Mouse (Mus musculus) brain, embryonic 14.5 days (tissue): Measurements from ENCODE around the gene Dnase2a. TPM values are rescaled to one million over a fixed set of nuclear protein-coding genes. Genes with fewer than 3 reads are reported as not detected.
A peak's percentile ranks its signal among the peaks of the same experiment; 100 is the strongest.

Experiments
- DNase-seq: peaks from one replicate; pipeline ENCODE4 v3.0.0-alpha.2; 2011; ENCODE audit warnings: low read depth
- CTCF ChIP-seq: fragments of 200-500 bp; IDR thresholded peaks from 2 replicates; pipeline ENCODE4 v1.5.1; 2012; ENCODE audit warnings: inconsistent platforms, mild to moderate bottlenecking, moderate library complexity, borderline replicate concordance; ENCODE audit not compliant: insufficient read depth, insufficient read length; ENCODE audit errors: extremely low read depth
- POLR2A ChIP-seq: fragments of 200-500 bp; IDR thresholded peaks from 2 replicates; pipeline ENCODE4 v1.6.1; 2012; ENCODE audit warnings: mild to moderate bottlenecking, inconsistent platforms, borderline replicate concordance; ENCODE audit not compliant: poor library complexity, insufficient read depth, insufficient read length, severe bottlenecking; ENCODE audit errors: extremely low read depth
- polyA plus RNA-seq: library from polyadenylated mRNA; depleted of rRNA; stranded (reverse); fragments of >200 nt; gene quantifications from 2 replicates; pipeline ENCODE4 v1.2.3, GENCODE M21; 2012; rRNA removed

Dnase2a gene
- polyA plus RNA-seq, 1 experiment = 5.1 TPM

DNA sequence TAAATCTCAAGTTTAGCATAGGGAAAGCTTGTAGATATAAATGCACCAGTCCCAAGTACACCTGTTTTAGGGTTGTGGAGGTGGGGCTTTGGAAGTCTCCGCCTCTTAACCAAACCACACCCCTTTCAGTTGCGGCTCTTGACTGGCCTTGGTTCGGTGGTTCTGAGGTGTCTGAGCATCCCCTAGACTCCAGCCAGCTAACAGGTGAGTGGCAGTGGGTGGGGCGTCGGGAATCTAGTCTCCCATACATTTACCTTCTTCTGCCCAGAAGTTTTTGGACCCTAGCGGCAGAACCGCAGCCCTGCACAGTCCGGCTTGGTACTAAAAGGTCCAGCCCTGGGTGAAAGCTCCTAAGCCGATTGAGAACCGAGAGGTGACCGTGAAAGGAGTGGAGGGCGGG, 41.4 kb downstream of the Dnase2a start:
- TF ChIP-seq POLR2A (no peak), CTCF (no peak)
- DNase-seq = no peak

DNA sequence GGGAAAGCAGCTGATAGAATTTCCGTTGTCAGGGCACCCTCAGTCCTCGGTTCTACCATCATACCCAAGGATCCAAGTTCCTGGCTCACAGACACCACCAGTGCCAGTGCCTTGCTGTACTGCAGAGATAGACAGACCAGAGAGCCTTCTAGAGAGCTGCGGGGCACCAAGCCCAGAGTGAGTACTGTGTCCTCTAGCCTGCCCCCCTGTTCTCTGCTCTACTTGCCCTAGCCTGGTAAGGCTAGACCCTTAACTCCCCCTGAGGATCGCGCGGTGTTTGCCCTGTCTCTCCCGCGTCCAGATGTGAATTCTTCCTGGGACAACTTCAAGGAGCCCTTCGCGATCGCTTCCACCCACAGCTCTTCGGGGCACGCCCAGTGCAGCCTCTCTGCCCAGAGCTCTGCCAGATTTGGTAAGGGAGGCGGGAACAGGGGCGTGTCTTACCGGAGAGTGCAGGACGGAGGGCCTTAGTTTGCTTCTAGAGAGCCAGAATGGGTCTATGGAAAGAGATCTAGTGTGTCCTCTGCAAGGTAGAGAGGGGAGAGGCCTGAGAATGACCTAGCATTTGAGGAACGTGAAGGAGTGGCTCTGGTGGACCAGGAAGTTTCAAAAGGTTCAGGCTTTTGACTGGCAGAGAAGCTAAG, 44.4 kb downstream of the Dnase2a start:
- no peak for DNase-seq

DNA sequence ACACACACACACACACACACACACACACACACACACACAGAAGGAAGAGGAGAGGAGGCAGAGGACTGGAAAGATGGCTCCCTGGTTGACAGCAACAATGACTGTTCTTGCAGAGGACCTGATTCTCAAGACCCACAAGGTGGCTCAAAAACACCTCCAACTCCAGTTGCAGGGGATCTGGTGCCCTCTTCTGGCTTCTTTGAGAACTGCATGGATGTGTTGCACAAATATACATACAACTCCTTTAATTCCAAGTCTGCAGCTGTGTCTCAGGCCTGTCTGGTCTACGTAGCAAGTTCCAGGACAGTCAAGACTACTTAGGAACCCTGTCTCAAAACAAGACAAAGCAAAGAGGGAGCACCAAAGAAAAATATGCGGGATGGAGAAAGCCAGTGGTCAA, 48.4 kb downstream of the Dnase2a start:
- DNase-seq = peak; percentile 89
- TF ChIP-seq POLR2A = no peak
- TF ChIP-seq CTCF = peak; percentile 83

More for the DNA sequence above, 44.4 kb downstream of the Dnase2a start:
- TF ChIP-seq POLR2A = no peak
- TF ChIP-seq CTCF = no peak

DNA sequence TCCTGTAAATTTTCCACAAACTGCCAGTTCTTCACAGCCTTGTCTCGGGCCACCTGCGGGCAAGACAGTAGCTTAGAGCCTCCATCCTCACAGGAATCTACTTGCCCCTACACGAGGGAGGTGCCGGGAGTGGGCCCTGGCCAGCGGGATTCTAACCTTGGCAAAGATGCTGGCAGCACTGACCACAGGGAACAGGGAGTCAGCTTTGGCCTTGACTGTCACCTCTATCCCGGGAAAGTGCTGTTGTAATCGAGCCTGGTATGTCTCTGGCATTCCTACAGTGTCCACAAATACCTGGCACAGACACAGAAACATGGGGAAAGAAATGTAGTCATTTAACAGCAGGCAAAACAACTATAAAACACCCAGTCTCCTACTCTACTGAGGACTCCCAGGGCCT, 51.5 kb downstream of the Dnase2a start:
- TF ChIP-seq POLR2A = no peak
- no peak for TF ChIP-seq CTCF
- no peak for DNase-seq

DNA sequence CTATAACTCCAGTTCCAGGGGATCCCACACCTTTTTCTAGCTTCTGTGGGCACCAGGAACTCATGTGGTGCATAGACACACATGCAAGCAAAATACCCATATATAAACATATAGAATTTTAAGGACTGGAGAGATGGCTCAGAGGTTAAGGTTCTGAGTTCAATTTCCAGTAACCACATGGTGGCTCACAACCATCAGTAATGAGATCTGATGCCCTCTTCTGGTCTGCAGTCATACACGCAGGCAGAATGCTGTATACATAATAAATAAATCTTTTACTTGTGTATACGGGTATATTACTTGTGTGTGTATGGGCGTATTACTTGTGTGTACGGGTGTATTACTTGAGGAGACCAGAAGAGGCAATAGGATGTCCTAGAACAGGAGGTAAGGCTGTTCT, 55.6 kb downstream of the Dnase2a start:
- no peak for TF ChIP-seq CTCF
- no peak for TF ChIP-seq POLR2A
- DNase-seq = no peak

DNA sequence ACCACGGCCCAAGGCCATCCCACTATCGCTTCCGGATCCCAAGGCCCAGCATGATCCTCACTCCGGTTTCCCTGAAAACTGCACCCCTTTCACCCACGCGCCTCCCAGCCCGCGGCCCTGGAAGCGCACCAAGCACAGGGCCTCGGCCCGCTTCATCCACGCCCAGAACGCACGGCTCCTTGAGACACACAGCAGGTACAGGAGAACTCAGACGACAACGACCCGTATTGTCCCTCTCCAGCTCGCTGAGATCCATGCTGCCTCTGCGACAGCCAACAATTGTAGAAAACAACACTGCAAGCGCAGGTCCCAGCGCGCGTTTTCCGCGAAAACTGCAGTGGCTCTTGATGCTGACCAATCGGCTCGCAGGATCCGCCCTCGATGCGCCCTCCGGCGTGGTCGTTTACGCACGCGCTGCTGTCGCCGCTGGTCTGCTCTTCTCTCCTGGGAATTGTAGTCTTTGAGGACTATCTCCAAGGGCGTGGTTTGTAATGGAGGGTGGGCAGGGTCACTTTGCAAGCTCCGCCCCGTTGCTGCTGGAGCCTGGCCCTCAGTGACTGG, 57.5 kb downstream of the Dnase2a start:
- peak; percentile 99 for DNase-seq
- no peak for TF ChIP-seq POLR2A
- no peak for TF ChIP-seq CTCF

DNA sequence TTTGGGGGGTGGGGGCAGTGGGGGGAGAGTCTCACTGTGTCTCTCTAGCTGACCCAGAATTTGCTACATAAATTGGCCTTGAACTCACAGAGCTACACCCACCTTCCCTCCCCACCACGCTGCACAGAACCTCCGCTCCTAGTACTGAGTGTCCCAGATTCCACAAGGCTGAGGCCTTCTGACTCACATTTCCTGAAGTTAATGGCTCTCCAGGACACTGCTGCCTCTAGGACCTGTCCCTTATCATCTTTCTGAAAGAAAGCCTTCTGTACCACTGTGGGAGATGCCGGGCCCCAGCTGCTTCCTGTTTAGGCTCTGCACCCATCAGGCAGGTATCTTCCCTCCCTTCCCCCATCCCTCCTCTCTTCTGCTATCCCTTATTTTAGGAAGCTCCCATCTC, 58.2 kb downstream of the Dnase2a start:
- DNase-seq = no peak
- TF ChIP-seq POLR2A (no peak), CTCF (no peak)

DNA sequence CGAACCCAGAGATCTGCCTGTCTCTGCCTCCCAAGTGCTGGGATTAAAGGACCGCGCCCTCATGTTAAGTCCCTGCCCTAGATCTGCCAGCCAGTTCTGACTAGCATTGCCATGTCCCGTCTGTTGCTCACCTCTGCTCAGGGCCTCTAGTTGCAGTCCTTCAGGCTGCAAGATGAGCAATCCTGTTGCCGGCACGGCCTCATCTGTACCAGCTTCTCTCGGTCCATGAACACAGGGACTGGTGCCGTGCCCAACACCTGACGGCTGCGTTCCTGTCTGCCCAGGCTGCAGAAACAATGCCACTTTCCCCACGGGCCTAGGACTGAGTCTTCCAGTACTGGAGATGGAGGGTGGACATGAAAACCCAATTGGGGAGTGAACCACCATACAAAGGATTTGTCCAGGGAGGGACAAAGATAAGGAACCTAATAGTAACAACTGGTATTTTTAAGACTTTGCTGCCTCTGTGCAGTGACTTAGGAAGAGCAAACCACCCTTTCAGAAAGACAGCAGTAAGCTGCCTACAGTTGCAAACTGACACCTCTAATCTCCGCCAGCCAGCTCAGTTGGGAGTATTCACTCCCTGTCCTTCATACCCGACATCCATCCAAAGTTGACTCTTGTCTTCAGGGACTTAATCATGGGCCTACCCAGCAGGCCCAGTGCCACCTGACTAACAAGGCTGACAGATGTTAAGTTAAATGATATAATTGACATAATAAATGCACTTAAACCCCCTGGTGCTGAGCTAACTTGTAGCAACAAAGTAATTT, 59.4 kb downstream of the Dnase2a start:
- DNase-seq = no peak
- TF ChIP-seq CTCF (no peak), POLR2A (no peak)

DNA sequence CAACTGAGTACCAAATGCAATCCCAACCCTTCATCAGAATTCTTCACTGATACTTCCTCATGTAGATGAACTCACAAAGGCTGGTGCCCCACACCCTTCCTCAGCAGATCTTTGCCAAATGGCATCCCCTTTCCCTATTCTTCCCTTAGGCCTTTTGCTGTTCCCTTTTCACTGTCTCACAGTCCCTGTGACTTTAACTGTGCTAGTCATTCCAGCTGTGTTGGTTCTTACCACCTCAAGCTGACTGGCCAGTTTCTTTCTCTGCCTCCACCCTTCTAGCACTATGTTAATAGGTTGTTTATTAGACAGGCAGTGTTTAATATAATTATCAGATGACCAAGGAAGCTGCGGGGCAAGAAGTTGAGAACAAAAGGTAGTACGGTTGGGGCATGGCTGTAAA, 60.3 kb downstream of the Dnase2a start:
- TF ChIP-seq CTCF (no peak), POLR2A (no peak)
- DNase-seq = no peak

DNA sequence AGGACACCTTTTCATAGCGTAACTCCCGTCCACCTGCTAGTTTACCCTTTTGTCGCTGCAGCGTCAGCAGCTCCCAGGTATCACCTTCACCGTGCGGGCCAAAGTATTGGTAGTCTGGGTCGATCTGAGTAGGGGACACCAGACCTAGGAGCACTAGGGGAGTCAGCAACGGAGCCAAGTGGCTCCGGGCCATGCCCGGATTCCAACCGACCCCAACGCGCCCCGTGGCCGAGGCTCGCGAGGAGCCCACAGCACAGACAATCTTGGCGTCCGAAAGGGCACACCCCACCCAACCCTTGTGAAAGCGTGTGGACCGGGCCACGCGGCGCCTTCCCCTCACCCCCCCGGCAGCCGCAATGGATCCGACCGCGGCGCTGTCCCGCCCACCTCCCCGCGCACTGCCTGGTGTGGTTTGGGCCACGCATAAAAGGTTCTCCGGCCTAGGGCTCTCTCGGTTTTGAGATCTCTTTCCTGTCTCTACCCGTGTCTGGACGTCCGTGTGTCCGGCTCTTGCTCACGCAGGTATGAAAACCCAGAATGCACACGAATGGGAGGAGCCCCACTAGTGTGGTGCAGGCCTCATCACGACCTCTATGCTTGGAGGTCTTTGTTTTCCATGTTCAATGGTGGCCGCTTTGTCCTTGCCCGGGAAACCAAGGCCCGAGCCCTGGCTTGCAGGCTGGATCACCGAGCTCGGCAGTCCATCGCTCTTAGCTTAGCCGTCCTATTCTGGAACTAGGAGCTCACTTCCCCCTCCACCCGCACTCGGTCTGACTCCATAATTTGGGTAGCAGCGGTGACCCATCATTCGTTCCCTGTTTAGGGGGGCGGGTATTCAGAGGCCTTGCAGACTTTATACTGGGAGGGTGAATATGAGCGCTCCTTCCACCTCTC, 61.1 kb downstream of the Dnase2a start, which contains the start of the genes Gm49661, Prdx2 and Rnaseh2a:
TSS of gene Gm49661 (minus strand) at position 193 of the 894 bp plus-strand sequence.
TSS of gene Prdx2 (plus strand) at position 347 of the 894 bp plus-strand sequence.
TSS of gene Rnaseh2a (minus strand) at position 527 of the 894 bp plus-strand sequence.
- peak; percentile 94 for DNase-seq
- no peak for TF ChIP-seq CTCF
- TF ChIP-seq POLR2A = no peak; the same call in 1 of the 2 replicates

DNA sequence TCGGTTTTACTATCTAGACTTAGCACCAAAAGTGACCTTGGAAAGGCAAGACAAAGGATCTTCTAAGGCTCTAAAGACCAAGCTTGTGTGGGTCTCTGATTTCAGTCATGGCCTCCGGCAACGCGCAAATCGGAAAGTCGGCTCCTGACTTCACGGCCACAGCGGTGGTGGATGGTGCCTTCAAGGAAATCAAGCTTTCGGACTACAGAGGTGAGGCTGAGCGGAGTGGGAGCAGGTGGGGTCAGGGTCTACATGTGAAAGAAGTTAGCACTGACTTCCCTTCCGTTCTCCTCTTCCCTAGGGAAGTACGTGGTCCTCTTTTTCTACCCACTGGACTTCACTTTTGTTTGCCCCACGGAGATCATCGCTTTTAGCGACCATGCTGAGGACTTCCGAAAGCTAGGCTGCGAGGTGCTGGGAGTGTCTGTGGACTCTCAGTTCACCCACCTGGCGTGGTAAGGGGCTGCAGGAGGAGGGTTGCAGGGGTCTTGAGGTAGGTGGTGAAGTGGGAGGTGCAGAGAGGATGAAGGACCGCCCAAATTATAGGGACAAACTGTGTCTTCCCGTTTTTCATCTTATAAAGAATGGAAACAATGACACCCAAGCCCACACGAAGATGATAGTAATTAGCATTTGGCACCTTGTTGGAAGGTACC, 61.9 kb downstream of the Dnase2a start:
- TF ChIP-seq CTCF (no peak), POLR2A (no peak)

DNA sequence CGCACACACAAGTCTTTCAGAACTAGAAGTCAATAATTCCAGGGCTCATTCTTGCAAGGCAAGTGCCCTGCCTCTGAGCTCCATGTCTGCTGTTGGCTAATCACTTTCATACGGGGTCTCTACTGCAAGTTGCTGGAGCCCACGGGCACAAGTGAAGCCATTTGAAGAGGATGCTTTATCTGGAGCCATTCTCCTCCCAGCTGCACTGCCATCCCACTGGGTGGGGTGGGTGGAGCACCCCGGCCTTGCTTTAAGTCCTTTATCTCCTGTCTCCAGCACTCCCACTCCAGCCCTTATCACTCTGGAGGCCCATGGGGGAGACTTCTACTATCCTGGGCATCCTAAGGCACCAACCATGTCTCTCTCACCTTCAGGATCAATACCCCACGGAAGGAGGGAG, 62.6 kb downstream of the Dnase2a start:
- no peak for DNase-seq
- TF ChIP-seq POLR2A (no peak), CTCF (no peak)

More for the DNA sequence above, 61.9 kb downstream of the Dnase2a start:
- no peak for DNase-seq

Other genes with a start within 250 kb of the Dnase2a start
- gene Ier2, start 245.7 kb upstream of the Dnase2a start, polyA plus RNA-seq = 7.3 and 11.0 TPM in 2 replicates
- gene Trmt1, start 222.3 kb upstream of the Dnase2a start, polyA plus RNA-seq = 113 and 120 TPM in 2 replicates
- gene Nacc1, start 220.7 kb upstream of the Dnase2a start, polyA plus RNA-seq = 81.8 and 87.0 TPM in 2 replicates
- gene Lyl1, start 207.1 kb upstream of the Dnase2a start, polyA plus RNA-seq = 3.4 and 4.7 TPM in 2 replicates
- gene G430095P16Rik, start 185.6 kb upstream of the Dnase2a start, polyA plus RNA-seq = 0.92 and 1.5 TPM in 2 replicates
- gene Nfix, start 108.2 kb upstream of the Dnase2a start, polyA plus RNA-seq = 34.0 and 46.8 TPM in 2 replicates
- 8.0 and 8.9 TPM in 2 replicates for gene Dand5, start 85.7 kb upstream of the Dnase2a start, polyA plus RNA-seq
- gene Gadd45gip1, start 77.0 kb upstream of the Dnase2a start, polyA plus RNA-seq = 30.1 and 39.2 TPM in 2 replicates
- gene Rad23a, start 67.9 kb upstream of the Dnase2a start, polyA plus RNA-seq = 63.7 and 66.0 TPM in 2 replicates
- gene Calr, start 61.6 kb upstream of the Dnase2a start, polyA plus RNA-seq = 374 and 466 TPM in 2 replicates
- 109 and 153 TPM in 2 replicates for gene Farsa, start 51.6 kb upstream of the Dnase2a start, polyA plus RNA-seq
- gene Syce2, start 36.4 kb upstream of the Dnase2a start, polyA plus RNA-seq = 15.1 and 24.2 TPM in 2 replicates
- 41.9 and 55.4 TPM in 2 replicates for gene Gcdh, start 14.6 kb upstream of the Dnase2a start, polyA plus RNA-seq
- gene Klf1, start 6.6 kb upstream of the Dnase2a start, polyA plus RNA-seq = 0.66 and 0.77 TPM in 2 replicates
- gene Mast1, start 28.8 kb downstream of the Dnase2a start, polyA plus RNA-seq = 133 and 166 TPM in 2 replicates
- 7.2 and 7.6 TPM in 2 replicates for gene Rtbdn, start 38.4 kb downstream of the Dnase2a start, polyA plus RNA-seq
- gene Gm49661, start 60.9 kb downstream of the Dnase2a start, polyA plus RNA-seq = not detected in 2 replicates
- 756 and 915 TPM in 2 replicates for gene Prdx2, start 61.0 kb downstream of the Dnase2a start, polyA plus RNA-seq
- gene Rnaseh2a, start 61.2 kb downstream of the Dnase2a start, polyA plus RNA-seq = 41.8 and 51.3 TPM in 2 replicates
- 6.7 and 7.1 TPM in 2 replicates for gene Junb, start 70.2 kb downstream of the Dnase2a start, polyA plus RNA-seq
- 21.2 and 27.2 TPM in 2 replicates for gene Hook2, start 82.0 kb downstream of the Dnase2a start, polyA plus RNA-seq
- gene Best2, start 106.0 kb downstream of the Dnase2a start, polyA plus RNA-seq = 0.05 and 0.06 TPM in 2 replicates
- gene Asna1, start 116.7 kb downstream of the Dnase2a start, polyA plus RNA-seq = 224 and 279 TPM in 2 replicates
- gene Trir, start 118.3 kb downstream of the Dnase2a start, polyA plus RNA-seq = 191 and 216 TPM in 2 replicates
- 129 and 140 TPM in 2 replicates for gene Tnpo2, start 128.4 kb downstream of the Dnase2a start, polyA plus RNA-seq
- 102 and 128 TPM in 2 replicates for gene Fbxw9, start 151.5 kb downstream of the Dnase2a start, polyA plus RNA-seq
- gene Gm5741, start 159.4 kb downstream of the Dnase2a start, polyA plus RNA-seq = 0.64 TPM in 1 of 2 replicates, not detected in the other
- gene Dhps, start 163.2 kb downstream of the Dnase2a start, polyA plus RNA-seq = 74.8 and 77.0 TPM in 2 replicates
- 124 and 140 TPM in 2 replicates for gene Wdr83os, start 172.2 kb downstream of the Dnase2a start, polyA plus RNA-seq
- 64.9 and 86.6 TPM in 2 replicates for gene Wdr83, start 172.7 kb downstream of the Dnase2a start, polyA plus RNA-seq
- gene Man2b1, start 174.7 kb downstream of the Dnase2a start, polyA plus RNA-seq = 21.6 and 23.9 TPM in 2 replicates
- 2.3 and 2.8 TPM in 2 replicates for gene Zfp791, start 214.5 kb downstream of the Dnase2a start, polyA plus RNA-seq
- gene Cks1brt, start 243.4 kb downstream of the Dnase2a start, polyA plus RNA-seq = not detected in 2 replicates